Mouse (Mus musculus): ENCODE measurements around the gene Ang2. TPM values are rescaled to one million over a fixed set of nuclear protein-coding genes. Genes with fewer than 3 reads are reported as not detected.

The Ang2 gene
- total and polyA plus RNA-seq, 3 experiments, result not detected

GRCm38 (mm10) chr14:51166068-51166467 lies 32.9 kb downstream of the Ang2 start:
- Histone ChIP-seq H3K79me2 (replicated peaks; ENCODE audit: control insufficient read depth, extremely low read depth, insufficient read depth, poor library complexity, severe bottlenecking) (no peaks in the 10 kb centered on the region), H3K27me3 (replicated peaks) (no peaks in the 10 kb centered on the region), H3K4me1 (ENCODE audit: control insufficient read depth in 1 of 2, insufficient read depth in 2 of 2) (peaks cover 24 to 57% of the 10 kb centered on the region in 2 experiments), H3K27ac (ENCODE audit: insufficient read depth, low read depth) (peak overlapping the region; percentile 93), H3K4me2 (ENCODE audit: insufficient read depth, low read depth, poor library complexity, severe bottlenecking) (peak overlapping the region; percentile 48), H3K36me3 (replicated peaks in 1 of 2; ENCODE audit: control insufficient read depth in 1 of 2, insufficient read depth in 1 of 2, low read length in 1 of 2) (no peaks in the 10 kb centered on the region), H3K4me3 (replicated peaks in 1 of 3; ENCODE audit: low read depth in 2 of 3, low read length in 2 of 3, poor library complexity in 1 of 3) (no peak overlapping the region), H3K9ac (ENCODE audit: insufficient read depth, low read depth) (peak overlapping the region; percentile 31; the same call in 1 of the 2 replicates), H3K9me3 (replicated peaks; ENCODE audit: low read length) (no peaks in the 10 kb centered on the region)
- peak; percentile 59 for DNase-seq (ENCODE audit: extremely low read depth)
- in situ Hi-C loops (cut with MboI; ENCODE audit: low pct_ligation_motif_present, low pct_unique_long_range_greater_than_20kb, low sequenced_read_pairs), result no loop called here
- dilution Hi-C loops (cut with MboI; ENCODE audit: extremely low pct_ligation_motif_present, extremely low pct_unique_long_range_greater_than_20kb, low sequenced_read_pairs), result no loop called here
- peak; percentile 61; the same call in 1 of the 2 replicates for TF ChIP-seq ELF1 (IDR thresholded peaks at IDR 0.05; ENCODE audit: low read depth, low read length)
- 0 out of 2 replicates have a peak, but pooled peaks have one; percentile 26 for TF ChIP-seq RCOR1 (conservative IDR thresholded peaks at IDR 0.05; ENCODE audit: low read depth, low read length)
- peak; percentile 64; the same call in 1 of the 2 replicates for TF ChIP-seq MAZ (IDR thresholded peaks at IDR 0.05; ENCODE audit: low read depth, low read length)
- no peak for TF ChIP-seq JUN (IDR thresholded peaks at IDR 0.05; ENCODE audit: insufficient read depth, low read depth, low read length)
- TF ChIP-seq TCF12 (IDR thresholded peaks at IDR 0.05; ENCODE audit: low read depth, low read length), result peak; percentile 34; the same call in 1 of the 2 replicates
- no peak for TF ChIP-seq MAX (IDR thresholded peaks at IDR 0.05; ENCODE audit: low read length)
- TF ChIP-seq BHLHE40 (IDR thresholded peaks at IDR 0.05; ENCODE audit: low read depth, low read length), result no peak
- TF ChIP-seq EP300 (IDR thresholded peaks at IDR 0.05; ENCODE audit: low read length), result peak; percentile 71
- TF ChIP-seq CHD2 (IDR thresholded peaks at IDR 0.05; ENCODE audit: low read length), result 0 out of 2 replicates have a peak, but pooled peaks have one; percentile 45
- no peak for TF ChIP-seq E2F4 (IDR thresholded peaks at IDR 0.05; ENCODE audit: insufficient replicate concordance, low read depth, low read length)
- 0 out of 2 replicates have a peak, but pooled peaks have one; percentile 5 for TF ChIP-seq JUND (conservative IDR thresholded peaks at IDR 0.05; ENCODE audit: low read depth, low read length)

DNA sequence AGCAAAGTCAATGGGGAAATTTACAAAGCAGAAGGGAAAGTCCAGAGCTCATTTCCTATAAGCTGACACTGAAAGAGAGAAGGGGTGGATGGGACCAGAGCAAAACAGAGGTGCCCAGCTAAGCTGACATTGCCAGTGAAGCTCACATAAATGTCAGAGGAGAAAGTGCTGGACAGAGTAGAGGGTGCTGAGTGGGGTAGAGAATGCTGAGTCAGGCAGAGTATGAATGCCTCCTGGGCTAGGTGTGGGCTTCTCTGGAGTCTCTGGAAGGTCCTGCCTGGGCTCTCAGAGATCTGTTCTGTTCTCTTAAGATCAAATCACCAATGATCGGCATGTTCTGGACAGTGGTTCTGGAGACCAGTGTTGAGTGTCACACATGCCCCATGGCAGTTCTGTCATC lies 33.5 kb downstream of the Ang2 start:
- Histone ChIP-seq H3K9me3 (replicated peaks; ENCODE audit: low read length) (no peaks in the 10 kb centered on the region), H3K79me2 (replicated peaks; ENCODE audit: control insufficient read depth, extremely low read depth, insufficient read depth, poor library complexity, severe bottlenecking) (no peaks in the 10 kb centered on the region), H3K36me3 (replicated peaks in 1 of 2; ENCODE audit: control insufficient read depth in 1 of 2, insufficient read depth in 1 of 2, low read length in 1 of 2) (no peaks in the 10 kb centered on the region), H3K4me3 (replicated peaks in 1 of 3; ENCODE audit: low read depth in 2 of 3, low read length in 2 of 3, poor library complexity in 1 of 3) (no peak overlapping the region), H3K27me3 (replicated peaks) (no peaks in the 10 kb centered on the region), H3K27ac (ENCODE audit: insufficient read depth, low read depth) (peak overlapping the region; percentile 93), H3K4me2 (ENCODE audit: insufficient read depth, low read depth, poor library complexity, severe bottlenecking) (peak overlapping the region; percentile 48), H3K9ac (ENCODE audit: insufficient read depth, low read depth) (peak overlapping the region; percentile 31), H3K4me1 (ENCODE audit: control insufficient read depth in 1 of 2, insufficient read depth in 2 of 2) (peaks cover 24 to 57% of the 10 kb centered on the region in 2 experiments)
- DNase-seq (ENCODE audit: extremely low read depth), result peak; percentile 31
- dilution Hi-C loops (cut with MboI; ENCODE audit: extremely low pct_ligation_motif_present, extremely low pct_unique_long_range_greater_than_20kb, low sequenced_read_pairs), result no loop called here
- in situ Hi-C loops (cut with MboI; ENCODE audit: low pct_ligation_motif_present, low pct_unique_long_range_greater_than_20kb, low sequenced_read_pairs), result no loop called here
- TF ChIP-seq MEF2A (IDR thresholded peaks at IDR 0.05; ENCODE audit: borderline replicate concordance, low read depth, low read length) (0 out of 2 replicates have a peak, but pooled peaks have one; percentile 5), MXI1 (IDR thresholded peaks at IDR 0.05; ENCODE audit: low read depth, low read length) (no peak), TCF12 (IDR thresholded peaks at IDR 0.05; ENCODE audit: low read depth, low read length) (peak; percentile 34; the same call in 1 of the 2 replicates), USF2 (conservative IDR thresholded peaks at IDR 0.05; ENCODE audit: low read depth, low read length) (no peak), ETS1 (conservative IDR thresholded peaks at IDR 0.05; ENCODE audit: low read depth, low read length) (no peak), CHD2 (IDR thresholded peaks at IDR 0.05; ENCODE audit: low read length) (no peak), NELFE (IDR thresholded peaks at IDR 0.05; ENCODE audit: low read depth, low read length) (0 out of 2 replicates have a peak, but pooled peaks have one; percentile 4), NRF1 (IDR thresholded peaks at IDR 0.05; ENCODE audit: low read depth, low read length) (no peak), ELF1 (IDR thresholded peaks at IDR 0.05; ENCODE audit: low read depth, low read length) (no peak; the same call in 1 of the 2 replicates), CHD1 (IDR thresholded peaks at IDR 0.05; ENCODE audit: low read depth, low read length) (no peak), POLR2A (IDR thresholded peaks at IDR 0.05; ENCODE audit: low read depth, low read length) (no peak), PAX5 (IDR thresholded peaks at IDR 0.05; ENCODE audit: low read length) (no peak), MAZ (IDR thresholded peaks at IDR 0.05; ENCODE audit: low read depth, low read length) (no peak), JUND (conservative IDR thresholded peaks at IDR 0.05; ENCODE audit: low read depth, low read length) (no peak), BHLHE40 (IDR thresholded peaks at IDR 0.05; ENCODE audit: low read depth, low read length) (no peak), UBTF (IDR thresholded peaks at IDR 0.05; ENCODE audit: low read depth, low read length) (no peak), ZMIZ1 (IDR thresholded peaks at IDR 0.05; ENCODE audit: low read depth, low read length) (no peak), JUN (IDR thresholded peaks at IDR 0.05; ENCODE audit: insufficient read depth, low read depth, low read length) (no peak), RAD21 (IDR thresholded peaks at IDR 0.05; ENCODE audit: low read depth, low read length) (no peak), HCFC1 (IDR thresholded peaks at IDR 0.05; ENCODE audit: low read depth, low read length) (no peak), E2F4 (IDR thresholded peaks at IDR 0.05; ENCODE audit: insufficient replicate concordance, low read depth, low read length) (no peak), ZNF384 (IDR thresholded peaks at IDR 0.05; ENCODE audit: low read depth, low read length) (no peak), POLR2AphosphoS2 (IDR thresholded peaks at IDR 0.05; ENCODE audit: low read depth, low read length) (no peak), SIN3A (IDR thresholded peaks at IDR 0.05; ENCODE audit: low read length) (no peak), EP300 (IDR thresholded peaks at IDR 0.05; ENCODE audit: low read length) (no peak), SMC3 (IDR thresholded peaks at IDR 0.05; ENCODE audit: low read depth, low read length) (no peak), MAX (IDR thresholded peaks at IDR 0.05; ENCODE audit: low read length) (no peak), TBP (conservative IDR thresholded peaks at IDR 0.05; ENCODE audit: low read depth, low read length) (no peak), KAT2A (IDR thresholded peaks at IDR 0.05; ENCODE audit: insufficient replicate concordance, low read length) (no peak)
